Mouse (Mus musculus): ENCODE data around the gene Wipf2. TPM values are rescaled to one million over a fixed set of nuclear protein-coding genes. Genes with fewer than 3 reads are reported as not detected.
"Not testable (repeated sequence)": the region's sequence is repeated elsewhere in the genome, so short reads cannot be mapped to it uniquely, and the experiment has no call there.

Wipf2 gene
- polyA plus RNA-seq, 1 experiment from 2014 or later, result 4.1 TPM

- Histone ChIP-seq H3K36me3 (peaks cover 6% of the 10 kb centered on the region; the same call in 1 of the 2 replicates), H3K4me1 (peaks cover 84% of the 10 kb centered on the region), H3K9me3 (no peaks in the 10 kb centered on the region), H3K27me3 (ENCODE audit: insufficient read depth, poor library complexity, severe bottlenecking) (no peaks in the 10 kb centered on the region), H3K27ac (peak overlapping the region; percentile 92), H3K4me3 (peak overlapping the region; percentile 39)
- DNase-seq (ENCODE audit: low spot score), result no peak
- WGBS, result 20% methylated on average over 7 of the region's 7 CpGs
Observed at GRCm38 (mm10) chr11:98931513-98932292, 68.3 kb downstream of the Wipf2 start.

- Histone ChIP-seq H3K36me3 (peaks cover 6% of the 10 kb centered on the region; the same call in 1 of the 2 replicates), H3K4me1 (peaks cover 88% of the 10 kb centered on the region), H3K27ac (peak overlapping the region; percentile 92), H3K4me3 (peak overlapping the region; percentile 39), H3K27me3 (ENCODE audit: insufficient read depth, poor library complexity, severe bottlenecking) (no peaks in the 10 kb centered on the region), H3K9me3 (no peaks in the 10 kb centered on the region)
- WGBS, result 26% methylated on average over 19 of the region's 19 CpGs
- DNase-seq (ENCODE audit: low spot score), result no peak
Observed at GRCm38 (mm10) chr11:98932293-98933091, 69.1 kb downstream of the Wipf2 start.

GRCm38 (mm10) chr11:98933151-98933550 is 69.7 kb downstream of the Wipf2 start:
- no peak for DNase-seq (ENCODE audit: low spot score)
- Histone ChIP-seq H3K27ac (peak overlapping the region; percentile 92), H3K27me3 (ENCODE audit: insufficient read depth, poor library complexity, severe bottlenecking) (no peaks in the 10 kb centered on the region), H3K4me3 (peak overlapping the region; percentile 39), H3K9me3 (no peaks in the 10 kb centered on the region), H3K4me1 (peaks cover 88% of the 10 kb centered on the region), H3K36me3 (peaks cover 6% of the 10 kb centered on the region; the same call in 1 of the 2 replicates)
- 43% methylated on average over 9 of the region's 9 CpGs for WGBS

GRCm38 (mm10) chr11:98933847-98934246 is 70.4 kb downstream of the Wipf2 start:
- not testable (repeated sequence) for H3K36me3 ChIP-seq; DNase-seq (ENCODE audit: low spot score); H3K27me3 ChIP-seq (ENCODE audit: insufficient read depth, poor library complexity, severe bottlenecking); H3K9me3 ChIP-seq; H3K4me3 ChIP-seq
- 88% methylated on average over 2 of the region's 2 CpGs for WGBS
- H3K4me1 ChIP-seq, result peaks cover 88% of the 10 kb centered on the region
- H3K27ac ChIP-seq, result peak overlapping the region; percentile 9; the same call in 1 of the 2 replicates

DNA sequence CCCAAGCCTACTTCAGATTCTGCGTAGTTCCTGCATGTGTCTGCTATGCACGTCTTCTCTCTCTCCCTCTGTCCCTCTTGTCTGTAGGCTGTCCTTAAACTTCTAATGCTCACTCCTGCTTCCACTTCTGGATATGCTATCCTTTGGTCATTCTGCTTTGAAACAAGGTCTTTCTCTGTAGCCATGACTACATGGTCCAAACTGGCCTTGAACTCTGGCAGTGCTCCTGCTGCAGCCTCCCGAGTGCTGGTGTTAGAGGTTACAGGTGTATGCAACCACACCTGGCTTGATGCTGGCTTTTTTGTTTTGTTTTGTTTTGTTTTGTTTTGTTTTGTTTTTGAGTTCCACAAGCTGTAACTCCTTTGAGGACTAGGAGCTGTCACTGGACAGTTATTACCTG is 70.9 kb downstream of the Wipf2 start:
- Histone ChIP-seq H3K4me3 (no peak overlapping the region), H3K4me1 (peaks cover 88% of the 10 kb centered on the region), H3K27me3 (ENCODE audit: insufficient read depth, poor library complexity, severe bottlenecking) (no peaks in the 10 kb centered on the region), H3K9me3 (no peaks in the 10 kb centered on the region), H3K27ac (peak overlapping the region; percentile 54; the same call in 1 of the 2 replicates), H3K36me3 (peaks cover 9% of the 10 kb centered on the region; the same call in 1 of the 2 replicates)
- no peak for DNase-seq (ENCODE audit: low spot score)
- 84% methylated on average over 3 of the region's 3 CpGs for WGBS

GRCm38 (mm10) chr11:98935123-98935522 is 71.7 kb downstream of the Wipf2 start:
- WGBS, result 84% methylated on average over 3 of the region's 3 CpGs
- peak overlapping the region; percentile 97 for H3K27ac ChIP-seq
- no peak for DNase-seq (ENCODE audit: low spot score)
- H3K27me3 ChIP-seq (ENCODE audit: insufficient read depth, poor library complexity, severe bottlenecking), result no peaks in the 10 kb centered on the region
- H3K4me1 ChIP-seq, result peaks cover 88% of the 10 kb centered on the region
- H3K9me3 ChIP-seq, result no peaks in the 10 kb centered on the region
- H3K4me3 ChIP-seq, result no peak overlapping the region
- peaks cover 9% of the 10 kb centered on the region; the same call in 1 of the 2 replicates for H3K36me3 ChIP-seq

DNA sequence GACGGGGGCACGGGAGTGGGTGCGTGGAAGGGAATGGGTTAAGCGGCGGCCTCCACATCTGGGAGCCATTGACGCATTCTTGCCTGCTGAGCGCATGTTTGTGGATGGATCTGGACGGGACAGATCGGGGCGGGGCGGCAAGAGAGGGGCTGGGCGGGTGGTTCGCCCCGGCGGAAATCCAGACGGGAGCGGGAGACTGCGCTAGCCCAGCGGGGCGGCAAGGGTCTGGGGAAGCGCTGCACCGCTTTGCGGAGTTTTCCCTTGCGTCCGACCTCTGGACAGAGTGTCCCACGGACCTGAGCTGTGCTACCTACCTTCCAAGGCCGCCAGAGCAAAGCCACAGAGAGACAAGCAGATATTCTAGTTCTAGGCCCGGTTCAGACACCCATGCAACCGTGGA is 72.7 kb downstream of the Wipf2 start:
- H3K9me3 ChIP-seq, result no peaks in the 10 kb centered on the region
- peak; percentile 95 for DNase-seq (ENCODE audit: low spot score)
- peaks cover 9% of the 10 kb centered on the region; the same call in 1 of the 2 replicates for H3K36me3 ChIP-seq
- WGBS, result under 1% methylated on average over 29 of the region's 29 CpGs
- peak overlapping the region; percentile 75 for H3K4me3 ChIP-seq
- no peaks in the 10 kb centered on the region for H3K27me3 ChIP-seq (ENCODE audit: insufficient read depth, poor library complexity, severe bottlenecking)
- peaks cover 88% of the 10 kb centered on the region for H3K4me1 ChIP-seq
- H3K27ac ChIP-seq, result peak overlapping the region; percentile 97

DNA sequence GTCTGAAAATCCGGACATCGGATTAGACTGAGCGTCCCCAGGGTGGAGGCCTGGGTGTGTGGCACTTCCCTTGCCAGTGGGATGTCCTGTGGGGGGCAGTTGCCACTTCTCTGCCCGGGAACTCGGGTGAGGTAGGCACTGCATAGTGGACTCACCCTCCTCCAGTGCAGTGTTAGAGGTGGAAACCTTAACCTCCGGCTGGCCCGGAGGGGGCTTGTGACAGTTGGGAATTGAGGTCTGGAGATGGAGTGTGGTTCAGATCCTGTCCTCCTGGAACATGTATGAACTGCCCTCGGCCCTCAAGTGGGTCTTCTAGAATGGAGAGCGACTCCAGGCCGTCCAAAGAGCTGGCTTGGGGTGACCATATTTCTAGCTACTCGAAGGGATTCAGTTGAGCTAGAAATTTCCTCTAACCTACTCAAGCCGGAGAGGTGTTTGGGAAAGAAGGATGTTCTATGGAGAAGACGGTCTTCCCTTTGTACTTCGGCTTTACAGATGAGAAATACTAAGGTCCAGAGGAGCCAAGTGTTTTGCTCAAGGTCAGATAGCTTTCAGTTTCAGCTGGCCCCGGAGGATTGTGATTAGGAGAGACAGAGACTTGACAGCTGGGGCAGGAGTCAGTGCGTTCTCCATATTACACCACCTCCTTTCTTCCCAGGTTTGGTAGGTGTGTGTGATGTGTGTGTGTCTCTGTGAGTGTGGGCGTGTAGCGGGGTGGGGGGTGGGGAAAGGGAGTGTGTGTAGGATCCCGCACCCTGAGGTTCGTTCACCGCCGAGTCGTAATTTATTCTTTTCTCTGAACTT is 73.4 kb downstream of the Wipf2 start:
- H3K4me3 ChIP-seq, result peak overlapping the region; percentile 75
- peak overlapping the region; percentile 97 for H3K27ac ChIP-seq
- H3K27me3 ChIP-seq (ENCODE audit: insufficient read depth, poor library complexity, severe bottlenecking), result no peaks in the 10 kb centered on the region
- peaks cover 9% of the 10 kb centered on the region; the same call in 1 of the 2 replicates for H3K36me3 ChIP-seq
- no peaks in the 10 kb centered on the region for H3K9me3 ChIP-seq
- peaks cover 88% of the 10 kb centered on the region for H3K4me1 ChIP-seq
- DNase-seq (ENCODE audit: low spot score), result no peak
- 2% methylated on average over 23 of the region's 23 CpGs for WGBS

DNA sequence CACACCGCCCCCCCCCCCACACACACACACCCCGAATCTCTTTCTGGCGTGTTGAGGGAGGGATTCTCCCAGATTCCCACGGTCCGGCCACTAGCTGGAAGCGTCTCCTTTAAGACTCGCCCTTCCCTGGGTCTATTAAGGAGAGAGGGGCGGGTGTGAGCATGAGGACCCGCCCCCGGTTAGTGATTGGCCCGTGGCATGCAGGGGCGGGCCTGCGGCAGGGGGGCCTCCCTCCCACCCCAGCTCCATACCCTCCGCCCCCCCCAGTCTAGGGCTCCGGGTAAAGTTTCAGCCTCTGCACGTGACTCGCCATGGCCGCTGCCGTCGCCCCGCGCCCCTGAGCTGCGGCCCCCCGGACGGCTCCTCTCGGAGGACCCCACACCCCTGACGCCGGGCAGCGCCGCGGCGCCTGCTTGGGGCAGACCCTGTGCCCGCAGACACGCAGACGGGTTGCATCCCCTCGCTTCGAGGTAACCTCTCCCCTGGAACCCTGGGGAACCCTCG is 74.0 kb downstream of the Wipf2 start:
- DNase-seq (ENCODE audit: low spot score), result peak; percentile 95
- H3K27ac ChIP-seq, result peak overlapping the region; percentile 97
- H3K9me3 ChIP-seq, result no peaks in the 10 kb centered on the region
- H3K36me3 ChIP-seq, result peaks cover 9% of the 10 kb centered on the region; the same call in 1 of the 2 replicates
- under 1% methylated on average over 38 of the region's 38 CpGs for WGBS
- peaks cover 88% of the 10 kb centered on the region for H3K4me1 ChIP-seq
- H3K4me3 ChIP-seq, result peak overlapping the region; percentile 75
- no peaks in the 10 kb centered on the region for H3K27me3 ChIP-seq (ENCODE audit: insufficient read depth, poor library complexity, severe bottlenecking)

- no peaks in the 10 kb centered on the region for H3K9me3 ChIP-seq
- DNase-seq (ENCODE audit: low spot score), result no peak
- H3K4me3 ChIP-seq, result peak overlapping the region; percentile 75
- H3K36me3 ChIP-seq, result peaks cover 10% of the 10 kb centered on the region; the same call in 1 of the 2 replicates
- under 1% methylated on average over 39 of the region's 39 CpGs for WGBS
- peaks cover 88% of the 10 kb centered on the region for H3K4me1 ChIP-seq
- H3K27ac ChIP-seq, result peak overlapping the region; percentile 97
- H3K27me3 ChIP-seq (ENCODE audit: insufficient read depth, poor library complexity, severe bottlenecking), result no peaks in the 10 kb centered on the region
Observed at GRCm38 (mm10) chr11:98937914-98938694, 74.7 kb downstream of the Wipf2 start.

DNA sequence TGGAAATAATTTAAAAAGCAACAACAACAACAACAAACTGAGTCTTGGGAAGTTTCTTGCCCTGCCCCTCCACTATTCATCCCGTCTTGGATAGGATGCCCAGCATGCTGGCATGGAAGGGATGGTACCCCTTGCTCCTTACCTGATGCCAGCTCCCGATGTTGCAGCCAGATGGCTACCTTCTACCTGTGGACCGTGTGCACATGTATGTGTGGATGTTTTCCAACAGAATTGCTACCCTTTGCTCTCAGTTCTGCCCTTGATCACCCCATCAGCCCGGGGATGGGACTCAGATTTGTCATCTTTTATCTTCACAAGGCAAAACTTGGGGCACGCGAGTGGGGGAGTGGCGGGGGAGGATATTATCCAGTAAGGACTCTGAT is 75.3 kb downstream of the Wipf2 start:
- WGBS, result 29% methylated on average over 7 of the region's 7 CpGs
- no peak for DNase-seq (ENCODE audit: low spot score)
- H3K4me1 ChIP-seq, result peaks cover 88% of the 10 kb centered on the region
- peak overlapping the region; percentile 97 for H3K27ac ChIP-seq
- no peaks in the 10 kb centered on the region for H3K27me3 ChIP-seq (ENCODE audit: insufficient read depth, poor library complexity, severe bottlenecking)
- H3K36me3 ChIP-seq, result peaks cover 10% of the 10 kb centered on the region; the same call in 1 of the 2 replicates
- H3K4me3 ChIP-seq, result peak overlapping the region; percentile 75
- H3K9me3 ChIP-seq, result no peaks in the 10 kb centered on the region

Measured in heart, embryonic 10.5 days (tissue).